Mouse (Mus musculus) gastrocnemius, postnatal 25 days (tissue): ENCODE results near the gene Homer1. TPM values are rescaled to one million over a fixed set of nuclear protein-coding genes. Genes with fewer than 3 reads are reported as not detected.

Source experiments
- DNase-seq: peaks from one replicate; pipeline ENCODE4 v3.0.0; 2022
- long read RNA-seq, 2 experiments: library from polyadenylated mRNA; stranded (forward); transcript quantifications; one replicate each; pipeline ENCODE4 v2.0.0; 2021
- total RNA-seq, 2 experiments: library from RNA; stranded (reverse); gene quantifications; 1 replicate in 1 of 2; 2 replicates in 1 of 2; pipeline ENCODE4 v1.2.3; 2021

The Homer1 gene
- total RNA-seq = 10 to 100 TPM; 65.7 to 92.3 TPM
- long read RNA-seq, experiment 1, full-length matches to known transcripts = 23 of 35 reads
- long read RNA-seq, experiment 1, partial matches to known transcripts = 0 of 35 reads
- long read RNA-seq, experiment 1, other reads (novel, unspliced or antisense) = 12 of 35 reads
- long read RNA-seq, experiment 2, full-length matches to known transcripts = 41 of 55 reads
- long read RNA-seq, experiment 2, partial matches to known transcripts = 2 of 55 reads
- long read RNA-seq, experiment 2, other reads (novel, unspliced or antisense) = 12 of 55 reads

DNA sequence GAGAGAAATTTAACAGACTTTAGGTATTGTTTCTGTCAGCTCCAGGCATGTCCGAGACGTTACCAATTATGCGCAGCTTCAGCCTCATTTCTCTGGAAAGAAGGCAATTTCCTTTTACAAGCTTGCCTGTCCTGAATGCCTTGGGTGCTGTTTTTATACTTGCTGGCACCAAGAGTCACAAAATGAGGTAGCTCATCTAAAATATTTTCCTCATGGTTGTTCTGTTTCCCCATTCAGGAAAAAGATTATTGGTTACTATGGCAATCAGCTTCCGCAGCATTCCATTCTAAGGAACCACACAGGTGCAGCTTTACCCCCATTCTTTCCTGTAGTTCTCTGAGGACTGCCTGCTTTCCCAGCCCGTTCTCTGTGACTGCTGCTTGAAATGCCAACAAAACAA is at the start of gene Homer1:
Homer1 (plus strand) TSS at position 320 of the 400 bp plus-strand sequence.
- no peak for DNase-seq

GRCm38 (mm10) chr13:93251732-93252131 is 47.7 kb upstream of the Homer1 start:
- DNase-seq = no peak

GRCm38 (mm10) chr13:93252175-93252574 is 47.3 kb upstream of the Homer1 start:
- no peak for DNase-seq

GRCm38 (mm10) chr13:93252941-93253340 is 46.5 kb upstream of the Homer1 start:
- DNase-seq = peak; percentile 79

- no peak for DNase-seq
Observed at GRCm38 (mm10) chr13:93267151-93267550, 32.3 kb upstream of the Homer1 start.

DNA sequence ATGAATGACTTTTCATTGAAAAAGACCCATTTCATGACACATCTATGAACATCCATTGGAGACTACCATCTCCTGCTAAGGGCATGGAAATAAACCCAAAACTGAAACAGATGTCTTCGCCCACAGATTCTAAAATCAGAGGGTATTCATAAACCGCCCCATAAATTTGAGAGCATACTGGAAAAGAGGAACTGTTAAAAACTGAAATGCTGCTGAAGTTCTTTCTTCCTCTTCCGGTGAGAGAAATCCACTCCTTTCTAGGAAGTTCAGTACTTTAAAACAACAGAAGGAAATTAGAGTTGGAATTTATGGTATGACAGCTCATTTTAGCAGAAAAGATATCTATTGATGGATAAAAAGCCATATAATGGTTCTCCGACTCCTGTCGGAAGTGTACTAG is 1.1 kb downstream of the Homer1 start:
- no peak for DNase-seq

GRCm38 (mm10) chr13:93301060-93301459 is 1.6 kb downstream of the Homer1 start:
- DNase-seq = no peak

DNA sequence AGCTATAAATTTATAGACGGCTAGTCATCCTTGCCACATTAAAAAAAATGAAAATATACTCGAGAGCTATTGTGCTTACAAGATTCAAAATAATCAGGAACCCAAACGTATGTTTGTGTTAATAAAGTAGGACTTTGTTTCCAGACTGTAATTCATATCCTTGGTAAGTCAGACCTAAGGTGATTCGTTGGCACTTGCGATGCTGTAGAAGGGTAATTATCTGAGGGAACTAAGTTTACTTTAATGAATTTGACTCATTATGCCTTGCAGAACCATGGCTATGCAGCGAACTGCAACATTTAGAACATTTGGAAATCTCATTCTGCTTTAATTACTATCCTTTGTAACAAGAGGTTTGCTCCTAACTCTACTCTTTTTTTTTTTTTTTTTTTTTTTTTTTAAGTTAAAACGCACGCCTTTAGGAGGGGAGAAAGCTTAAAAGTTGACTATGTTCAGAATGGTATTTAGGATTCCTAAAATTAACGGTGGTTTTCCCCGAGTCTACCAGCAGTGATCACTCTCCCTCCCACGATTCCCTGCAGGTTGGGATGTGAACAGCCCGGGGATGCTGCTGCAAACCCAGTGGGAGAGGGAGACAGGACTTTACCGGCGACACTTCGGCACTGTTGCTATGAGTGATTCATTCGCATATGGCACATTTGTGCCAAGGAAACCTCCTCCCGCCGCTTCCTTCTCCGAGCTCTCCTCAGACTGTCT is 3.6 kb downstream of the Homer1 start:
- no peak for DNase-seq

DNA sequence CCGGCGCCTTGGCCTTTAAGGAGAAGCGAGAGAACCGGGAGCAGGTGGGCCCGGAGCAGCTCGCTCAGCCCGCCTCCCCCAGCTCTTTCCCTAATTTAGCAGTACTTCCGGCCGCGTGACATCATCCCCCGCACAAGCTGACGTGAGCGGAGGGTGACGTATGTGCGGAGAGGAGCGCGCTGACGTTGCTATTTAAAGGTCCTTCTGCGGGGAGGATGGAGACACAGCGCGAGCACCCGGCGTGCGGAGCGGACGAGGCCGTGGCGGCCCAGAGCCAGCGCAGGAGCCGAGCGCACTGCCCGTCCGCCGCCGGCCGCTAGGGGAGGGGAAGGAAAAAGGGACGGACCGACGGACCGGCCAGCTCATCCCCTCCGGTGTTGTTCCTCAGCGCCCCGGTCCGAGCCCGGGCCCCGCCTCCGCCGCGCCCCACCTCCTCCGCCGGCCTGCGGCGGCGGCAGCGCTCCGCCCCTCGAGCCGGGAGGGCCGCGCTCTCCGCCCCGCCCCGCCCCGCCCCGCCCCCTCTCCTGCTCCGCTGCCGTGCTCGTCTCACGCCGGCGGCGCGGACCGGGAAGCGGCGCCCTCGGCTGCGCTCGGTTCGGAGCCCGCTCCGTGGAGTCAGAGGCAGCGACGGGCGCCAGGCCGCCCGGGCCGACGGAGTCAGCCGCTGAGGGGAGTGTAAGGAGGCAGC is 4.3 kb downstream of the Homer1 start:
- DNase-seq = peak; percentile 94

GRCm38 (mm10) chr13:93304251-93305001 is 5.0 kb downstream of the Homer1 start:
- DNase-seq = peak; percentile 61

GRCm38 (mm10) chr13:93305149-93305548 is 5.7 kb downstream of the Homer1 start:
- DNase-seq = no peak

DNA sequence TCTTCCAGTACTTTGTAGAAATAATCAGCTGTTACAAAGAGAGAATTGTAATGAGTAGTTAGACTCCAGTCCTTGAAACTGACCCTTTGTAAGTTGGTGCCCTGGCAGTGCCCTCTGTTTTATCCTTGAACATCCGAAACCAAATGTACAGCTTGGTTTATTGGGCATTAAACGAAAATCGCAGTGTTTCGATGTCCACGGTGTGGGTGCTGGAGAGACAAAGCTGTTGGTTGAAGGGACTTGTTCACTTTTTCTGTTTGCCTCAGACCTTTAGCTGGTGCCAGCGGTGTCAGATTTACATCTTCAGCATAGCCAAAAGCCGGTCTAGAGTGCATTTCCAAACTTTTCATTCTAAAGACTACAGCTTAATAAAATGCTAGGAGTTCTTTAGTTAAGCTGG is 6.2 kb downstream of the Homer1 start:
- DNase-seq = no peak

- no peak for DNase-seq
Observed at GRCm38 (mm10) chr13:93306545-93306944, 7.1 kb downstream of the Homer1 start.

- DNase-seq = no peak
Observed at GRCm38 (mm10) chr13:93307700-93308099, 8.3 kb downstream of the Homer1 start.

- no peak for DNase-seq
Observed at GRCm38 (mm10) chr13:93309295-93309694, 9.9 kb downstream of the Homer1 start.

DNA sequence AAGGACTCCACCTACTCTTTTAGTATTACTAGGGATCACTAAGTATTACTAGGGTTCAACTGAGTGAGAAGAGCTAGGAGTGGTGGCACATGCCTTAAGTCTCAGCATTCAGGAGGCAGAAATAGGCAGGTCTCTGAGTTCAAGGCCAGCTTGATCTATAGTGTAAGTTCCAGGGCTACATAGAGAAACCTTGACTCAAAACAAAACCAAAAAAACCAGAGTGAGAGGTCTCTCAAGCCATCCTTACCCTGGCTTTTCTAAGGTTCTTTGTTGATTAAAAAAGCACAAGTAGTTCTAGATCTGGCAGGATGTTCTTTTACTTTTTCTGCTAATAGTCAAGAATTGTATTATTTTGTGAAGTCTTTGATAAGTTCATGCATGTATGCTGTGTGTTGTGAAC is 13.1 kb downstream of the Homer1 start:
- no peak for DNase-seq

- DNase-seq = no peak
Observed at GRCm38 (mm10) chr13:93314322-93314721, 14.9 kb downstream of the Homer1 start.

DNA sequence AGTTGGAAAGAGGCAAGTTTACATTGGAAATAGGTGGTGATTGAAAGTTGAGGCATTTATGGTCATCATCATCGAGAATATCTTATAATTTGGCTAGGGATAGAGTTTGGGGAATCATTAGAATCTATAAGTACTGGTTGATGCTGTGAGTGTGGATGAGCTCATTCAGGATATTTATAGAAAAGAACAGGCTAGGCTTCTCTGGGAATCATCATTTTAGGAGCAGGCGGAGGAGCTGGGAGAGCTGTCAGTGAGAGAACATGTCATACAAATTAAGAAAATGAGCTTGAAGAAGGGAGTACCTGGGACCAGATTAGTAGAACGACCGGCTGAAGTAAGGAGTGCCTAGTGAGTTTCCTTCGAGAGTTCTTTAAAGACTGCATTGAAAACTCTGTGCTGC is 20.7 kb downstream of the Homer1 start:
- no peak for DNase-seq

DNA sequence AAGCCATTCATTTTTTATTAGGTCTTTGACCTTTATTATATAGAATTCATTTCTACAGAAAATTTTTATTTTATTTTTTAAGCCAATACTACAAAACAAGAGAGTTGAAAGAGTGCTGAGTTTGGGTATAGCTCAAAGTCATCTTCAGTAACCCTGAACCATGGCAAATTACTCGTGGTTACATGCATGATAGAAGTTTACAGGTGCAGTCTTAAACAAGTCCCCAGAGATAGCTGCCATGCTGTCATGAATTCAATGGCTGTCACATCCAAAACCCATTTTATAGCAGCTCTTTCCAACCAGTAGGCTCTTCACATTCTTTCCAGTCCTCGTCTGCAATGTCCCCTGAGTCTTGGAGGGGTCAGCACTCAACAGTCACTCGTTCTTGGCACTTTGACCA is 26.9 kb downstream of the Homer1 start:
- no peak for DNase-seq

GRCm38 (mm10) chr13:93331721-93332120 is 32.3 kb downstream of the Homer1 start:
- DNase-seq = no peak

DNA sequence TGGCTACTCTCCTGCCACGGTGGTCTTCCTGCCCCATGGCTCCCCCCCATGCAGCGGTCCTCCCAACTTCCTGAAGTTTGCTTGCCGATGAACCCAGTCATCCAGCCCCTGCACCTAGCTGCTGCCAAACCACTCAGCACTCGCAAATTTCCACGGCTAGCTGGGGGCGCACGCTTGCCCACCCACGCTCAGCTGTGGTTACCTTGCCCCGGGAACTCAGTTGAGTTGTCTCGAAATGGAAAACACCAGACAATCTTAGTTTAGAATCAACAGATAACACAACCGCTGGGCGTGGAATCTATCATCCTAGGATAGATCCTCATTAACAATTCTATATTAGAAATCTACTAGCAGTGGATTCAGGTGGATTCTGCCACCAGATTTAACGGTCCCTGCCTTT is 33.1 kb downstream of the Homer1 start:
- DNase-seq = no peak

GRCm38 (mm10) chr13:93335337-93335736 is 35.9 kb downstream of the Homer1 start:
- no peak for DNase-seq

DNA sequence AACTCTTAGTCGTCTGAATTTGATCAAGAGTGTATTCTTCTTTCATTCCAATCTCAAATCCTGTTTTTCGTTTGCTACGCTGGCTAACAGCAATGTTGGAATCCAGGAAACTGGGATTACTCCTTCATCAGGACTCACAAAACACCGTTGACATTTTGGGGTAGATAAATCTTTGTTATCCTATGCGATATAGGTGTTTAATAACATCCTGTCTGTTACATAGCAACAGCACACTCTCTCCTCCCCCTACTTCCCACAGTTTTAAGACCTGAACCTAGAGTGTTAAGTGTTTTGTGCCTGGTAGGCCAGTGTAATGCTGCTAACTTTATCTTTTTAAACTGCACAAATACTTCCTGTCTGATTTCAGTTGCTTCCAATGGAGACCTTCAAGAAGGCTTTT is 39.0 kb downstream of the Homer1 start:
- no peak for DNase-seq
